Mouse (Mus musculus): ENCODE results near the gene Agbl4. TPM values are rescaled to one million over a fixed set of nuclear protein-coding genes. Genes with fewer than 3 reads are reported as not detected.

Gene Agbl4
- polyA plus RNA-seq, 1 experiment from 2014 or later: 1.5 TPM

- H3K36me3 ChIP-seq: no peaks in the 10 kb centered on the region
- H3K4me1 ChIP-seq (replicated peaks): no peaks in the 10 kb centered on the region
- 87% methylated on average over 2 of the region's 2 CpGs for WGBS
- H3K27ac ChIP-seq: no peak overlapping the region
- no peak overlapping the region for H3K4me3 ChIP-seq
- H3K9me3 ChIP-seq (replicated peaks): no peaks in the 10 kb centered on the region
- ATAC-seq (replicated peaks; ENCODE audit: insufficient number of reproducible peaks, insufficient read depth, low FRiP score, low read depth): no peak
- H3K9ac ChIP-seq: no peak overlapping the region
- no peak overlapping the region for H3K4me2 ChIP-seq
- H3K27me3 ChIP-seq: no peaks in the 10 kb centered on the region
These were observed 1107.5 kb downstream of the Agbl4 start for GRCm38 (mm10) chr4:111504952-111505351.

- H3K9me3 ChIP-seq (replicated peaks): no peaks in the 10 kb centered on the region
- H3K4me1 ChIP-seq (replicated peaks): 0 out of 2 replicates have a peak, but pooled peaks cover 8% of the 10 kb centered on the region
- no peaks in the 10 kb centered on the region for H3K27me3 ChIP-seq
- no peak overlapping the region for H3K4me2 ChIP-seq
- ATAC-seq (replicated peaks; ENCODE audit: insufficient number of reproducible peaks, insufficient read depth, low FRiP score, low read depth): no peak
- H3K9ac ChIP-seq: no peak overlapping the region
- H3K4me3 ChIP-seq: no peak overlapping the region
- H3K27ac ChIP-seq: no peak overlapping the region
- WGBS: 26% methylated on average over 2 of the region's 2 CpGs
- no peaks in the 10 kb centered on the region for H3K36me3 ChIP-seq
These were observed 1112.7 kb downstream of the Agbl4 start for GRCm38 (mm10) chr4:111510129-111510528.

GRCm38 (mm10) chr4:111513921-111514320 lies 1116.5 kb downstream of the Agbl4 start:
- no peak overlapping the region for H3K4me3 ChIP-seq
- no peak overlapping the region for H3K9ac ChIP-seq
- H3K27me3 ChIP-seq: no peaks in the 10 kb centered on the region
- H3K4me1 ChIP-seq (replicated peaks): peaks cover 14% of the 10 kb centered on the region; the same call in 1 of the 2 replicates
- ATAC-seq (replicated peaks; ENCODE audit: insufficient number of reproducible peaks, insufficient read depth, low FRiP score, low read depth): no peak
- no peak overlapping the region for H3K4me2 ChIP-seq
- H3K36me3 ChIP-seq: no peaks in the 10 kb centered on the region
- H3K9me3 ChIP-seq (replicated peaks): no peaks in the 10 kb centered on the region
- no peak overlapping the region for H3K27ac ChIP-seq
- 24% methylated on average over 3 of the region's 3 CpGs for WGBS

GRCm38 (mm10) chr4:111516136-111516535 lies 1118.7 kb downstream of the Agbl4 start:
- H3K4me2 ChIP-seq: no peak overlapping the region
- ATAC-seq (replicated peaks; ENCODE audit: insufficient number of reproducible peaks, insufficient read depth, low FRiP score, low read depth): no peak
- no peak overlapping the region for H3K4me3 ChIP-seq
- no peak overlapping the region for H3K9ac ChIP-seq
- H3K27ac ChIP-seq: no peak overlapping the region
- H3K27me3 ChIP-seq: no peaks in the 10 kb centered on the region
- peaks cover 14% of the 10 kb centered on the region; the same call in 1 of the 2 replicates for H3K4me1 ChIP-seq (replicated peaks)
- WGBS: 91% methylated on average over 2 of the region's 2 CpGs
- H3K36me3 ChIP-seq: no peaks in the 10 kb centered on the region
- no peaks in the 10 kb centered on the region for H3K9me3 ChIP-seq (replicated peaks)

- H3K9ac ChIP-seq: no peak overlapping the region
- WGBS: 32% methylated on average over 4 of the region's 4 CpGs
- no peaks in the 10 kb centered on the region for H3K27me3 ChIP-seq
- no peak overlapping the region for H3K4me3 ChIP-seq
- H3K9me3 ChIP-seq (replicated peaks): no peaks in the 10 kb centered on the region
- H3K4me1 ChIP-seq (replicated peaks): peaks cover 14% of the 10 kb centered on the region; the same call in 1 of the 2 replicates
- H3K27ac ChIP-seq: no peak overlapping the region
- H3K4me2 ChIP-seq: no peak overlapping the region
- no peaks in the 10 kb centered on the region for H3K36me3 ChIP-seq
- ATAC-seq (replicated peaks; ENCODE audit: insufficient number of reproducible peaks, insufficient read depth, low FRiP score, low read depth): no peak
These were observed 1119.8 kb downstream of the Agbl4 start for GRCm38 (mm10) chr4:111517063-111517792.

GRCm38 (mm10) chr4:111518191-111518590 lies 1120.7 kb downstream of the Agbl4 start:
- Histone ChIP-seq H3K9ac (no peak overlapping the region), H3K36me3 (no peaks in the 10 kb centered on the region), H3K27me3 (no peaks in the 10 kb centered on the region), H3K9me3 (replicated peaks) (no peaks in the 10 kb centered on the region), H3K4me3 (no peak overlapping the region), H3K4me1 (replicated peaks) (peaks cover 14% of the 10 kb centered on the region; the same call in 1 of the 2 replicates), H3K27ac (no peak overlapping the region), H3K4me2 (no peak overlapping the region)
- WGBS: 82% methylated on average over 4 of the region's 4 CpGs
- ATAC-seq (replicated peaks; ENCODE audit: insufficient number of reproducible peaks, insufficient read depth, low FRiP score, low read depth): no peak

GRCm38 (mm10) chr4:111519267-111519666 lies 1121.8 kb downstream of the Agbl4 start:
- no peak overlapping the region for H3K4me3 ChIP-seq
- no peaks in the 10 kb centered on the region for H3K9me3 ChIP-seq (replicated peaks)
- 59% methylated on average over 3 of the region's 3 CpGs for WGBS
- no peak overlapping the region for H3K9ac ChIP-seq
- H3K4me1 ChIP-seq (replicated peaks): peaks cover 7% of the 10 kb centered on the region; the same call in 1 of the 2 replicates
- no peaks in the 10 kb centered on the region for H3K36me3 ChIP-seq
- H3K27ac ChIP-seq: no peak overlapping the region
- H3K4me2 ChIP-seq: no peak overlapping the region
- H3K27me3 ChIP-seq: no peaks in the 10 kb centered on the region
- ATAC-seq (replicated peaks; ENCODE audit: insufficient number of reproducible peaks, insufficient read depth, low FRiP score, low read depth): no peak

- Histone ChIP-seq H3K4me2 (no peak overlapping the region), H3K4me1 (replicated peaks) (peaks cover 6% of the 10 kb centered on the region; the same call in 1 of the 2 replicates), H3K9me3 (replicated peaks) (no peaks in the 10 kb centered on the region), H3K4me3 (no peak overlapping the region), H3K27ac (no peak overlapping the region), H3K9ac (no peak overlapping the region), H3K36me3 (no peaks in the 10 kb centered on the region), H3K27me3 (no peaks in the 10 kb centered on the region)
- ATAC-seq (replicated peaks; ENCODE audit: insufficient number of reproducible peaks, insufficient read depth, low FRiP score, low read depth): no peak
- WGBS: 80% methylated on average over 2 of the region's 2 CpGs
These were observed 1122.5 kb downstream of the Agbl4 start for GRCm38 (mm10) chr4:111520006-111520405.

- 56% methylated on average over 2 of the region's 2 CpGs for WGBS
These were observed 1125.5 kb downstream of the Agbl4 start for GRCm38 (mm10) chr4:111522974-111523373.

GRCm38 (mm10) chr4:111528961-111529360 lies 1131.5 kb downstream of the Agbl4 start:
- ATAC-seq (replicated peaks; ENCODE audit: insufficient number of reproducible peaks, insufficient read depth, low FRiP score, low read depth): no peak
- 74% methylated on average over 6 of the region's 6 CpGs for WGBS

More at GRCm38 (mm10) chr4:111522974-111523373, 1125.5 kb downstream of the Agbl4 start:
- no peaks in the 10 kb centered on the region for H3K9me3 ChIP-seq (replicated peaks)
- no peak overlapping the region for H3K4me2 ChIP-seq
- H3K27me3 ChIP-seq: no peaks in the 10 kb centered on the region
- no peak overlapping the region for H3K27ac ChIP-seq
- H3K4me1 ChIP-seq (replicated peaks): no peaks in the 10 kb centered on the region
- ATAC-seq (replicated peaks; ENCODE audit: insufficient number of reproducible peaks, insufficient read depth, low FRiP score, low read depth): no peak
- H3K4me3 ChIP-seq: no peak overlapping the region
- no peak overlapping the region for H3K9ac ChIP-seq
- no peaks in the 10 kb centered on the region for H3K36me3 ChIP-seq

GRCm38 (mm10) chr4:111529996-111530395 lies 1132.5 kb downstream of the Agbl4 start:
- Histone ChIP-seq H3K4me1 (replicated peaks) (peaks cover 3% of the 10 kb centered on the region; the same call in 1 of the 2 replicates), H3K9me3 (replicated peaks) (no peaks in the 10 kb centered on the region), H3K4me3 (no peak overlapping the region), H3K9ac (no peak overlapping the region), H3K27ac (no peak overlapping the region), H3K27me3 (no peaks in the 10 kb centered on the region), H3K36me3 (no peaks in the 10 kb centered on the region), H3K4me2 (no peak overlapping the region)
- WGBS: 79% methylated on average over 4 of the region's 4 CpGs
- ATAC-seq (replicated peaks; ENCODE audit: insufficient number of reproducible peaks, insufficient read depth, low FRiP score, low read depth): no peak

More at GRCm38 (mm10) chr4:111528961-111529360, 1131.5 kb downstream of the Agbl4 start:
- Histone ChIP-seq H3K27me3 (no peaks in the 10 kb centered on the region), H3K4me2 (no peak overlapping the region), H3K9me3 (replicated peaks) (no peaks in the 10 kb centered on the region), H3K36me3 (no peaks in the 10 kb centered on the region), H3K4me1 (replicated peaks) (peaks cover 3% of the 10 kb centered on the region; the same call in 1 of the 2 replicates), H3K27ac (no peak overlapping the region), H3K9ac (no peak overlapping the region), H3K4me3 (no peak overlapping the region)

GRCm38 (mm10) chr4:111530537-111530936 lies 1133.1 kb downstream of the Agbl4 start:
- 56% methylated on average over 2 of the region's 2 CpGs for WGBS
- Histone ChIP-seq H3K36me3 (no peaks in the 10 kb centered on the region), H3K4me2 (no peak overlapping the region), H3K9ac (no peak overlapping the region), H3K27ac (no peak overlapping the region), H3K9me3 (replicated peaks) (no peaks in the 10 kb centered on the region), H3K4me3 (no peak overlapping the region), H3K27me3 (no peaks in the 10 kb centered on the region), H3K4me1 (replicated peaks) (peaks cover 3% of the 10 kb centered on the region; the same call in 1 of the 2 replicates)
- no peak for ATAC-seq (replicated peaks; ENCODE audit: insufficient number of reproducible peaks, insufficient read depth, low FRiP score, low read depth)
